Mouse (Mus musculus) CH12.LX (cell line): Measurements from ENCODE around the gene Mfap3l. TPM values are rescaled to one million over a fixed set of nuclear protein-coding genes. Genes with fewer than 3 reads are reported as not detected.

Experiments used
- DNase-seq: peaks from one replicate; pipeline ENCODE4 v3.0.0-alpha.2; 2013; ENCODE audit errors: extremely low read depth
- H3K27ac ChIP-seq: 2 replicates; pipeline ENCODE4 v1.5.1; 2012; ENCODE audit warnings: low read depth, mild to moderate bottlenecking, control low read depth, moderate library complexity; ENCODE audit not compliant: insufficient read depth
- H3K27me3 ChIP-seq: replicated peaks from 2 replicates; pipeline ENCODE3; 2012; ENCODE audit warnings: inconsistent platforms
- H3K36me3 ChIP-seq, 2 experiments: replicated peaks in 1 of 2; 2 replicates each; pipeline versions ENCODE3 to v1.6.1; 2012; ENCODE audit warnings: inconsistent platforms in 1 of 2, low read length in 1 of 2, mild to moderate bottlenecking in 1 of 2, mixed read lengths in 1 of 2, moderate library complexity in 1 of 2; ENCODE audit not compliant: control insufficient read depth in 1 of 2, insufficient read depth in 1 of 2
- H3K4me1 ChIP-seq, 2 experiments: 2 replicates each; pipeline ENCODE4 v1.6.1; 2012; ENCODE audit warnings: inconsistent platforms in 1 of 2, moderate library complexity in 1 of 2; ENCODE audit not compliant: insufficient read depth in 2 of 2, control insufficient read depth in 1 of 2
- H3K4me2 ChIP-seq: 2 replicates; pipeline ENCODE4 v1.6.1; 2012; ENCODE audit warnings: low read depth, mild to moderate bottlenecking, control low read depth; ENCODE audit not compliant: poor library complexity, insufficient read depth, severe bottlenecking
- H3K4me3 ChIP-seq, 3 experiments: fragments of 150-350 bp in 1 of 3; sonication (generic) in 1 of 3; replicated peaks in 1 of 3; 2 replicates each; pipeline versions ENCODE3 to v1.5.1; 2011 to 2012; ENCODE audit warnings: low read depth in 2 of 3, low read length in 2 of 3, mild to moderate bottlenecking in 2 of 3, moderate library complexity in 2 of 3, control low read depth in 1 of 3, improper control_type of control experiment in 1 of 3, inconsistent platforms in 1 of 3, mixed read lengths in 1 of 3; ENCODE audit not compliant: poor library complexity in 1 of 3
- H3K79me2 ChIP-seq: replicated peaks from 2 replicates; pipeline ENCODE4 v1.6.1; 2012; ENCODE audit warnings: mild to moderate bottlenecking, moderate library complexity; ENCODE audit not compliant: control insufficient read depth, poor library complexity, insufficient read depth, severe bottlenecking; ENCODE audit errors: extremely low read depth
- H3K9ac ChIP-seq: 2 replicates; pipeline ENCODE4 v1.6.1; 2012; ENCODE audit warnings: low read depth, mild to moderate bottlenecking, control low read depth, moderate library complexity; ENCODE audit not compliant: insufficient read depth
- H3K9me3 ChIP-seq: replicated peaks from 2 replicates; pipeline ENCODE3; 2012; ENCODE audit warnings: low read length, inconsistent platforms, mixed read lengths
- CHD2 ChIP-seq: IDR thresholded peaks from 2 replicates; pipeline ENCODE4 v1.6.1; 2011; ENCODE audit warnings: low read length, improper control_type of control experiment
- ETS1 ChIP-seq: conservative IDR thresholded peaks from 2 replicates; pipeline ENCODE4 v1.6.1; 2012; ENCODE audit warnings: low read depth, mild to moderate bottlenecking, inconsistent platforms, low read length, improper control_type of control experiment, moderate library complexity
- GABPA ChIP-seq: IDR thresholded peaks from 2 replicates; pipeline ENCODE4 v1.6.1; 2012; ENCODE audit warnings: low read depth, low read length, improper control_type of control experiment, inconsistent platforms; ENCODE audit not compliant: insufficient replicate concordance
- IRF4 ChIP-seq: IDR thresholded peaks from 2 replicates; pipeline ENCODE4 v1.6.1; 2014; ENCODE audit warnings: low read depth, mild to moderate bottlenecking, inconsistent platforms, low read length, improper control_type of control experiment
- JUN ChIP-seq: IDR thresholded peaks from 2 replicates; pipeline ENCODE4 v1.6.1; 2011; ENCODE audit warnings: low read depth, mild to moderate bottlenecking, low read length, improper control_type of control experiment, moderate library complexity; ENCODE audit not compliant: insufficient read depth
- MAFK ChIP-seq: IDR thresholded peaks from 2 replicates; pipeline ENCODE4 v1.6.1; 2011; ENCODE audit warnings: low read length, improper control_type of control experiment; ENCODE audit not compliant: insufficient replicate concordance
- MAX ChIP-seq: IDR thresholded peaks from 2 replicates; pipeline ENCODE4 v1.6.1; 2011; ENCODE audit warnings: low read length, improper control_type of control experiment
- MXI1 ChIP-seq: IDR thresholded peaks from 2 replicates; pipeline ENCODE4 v1.6.1; 2011; ENCODE audit warnings: mild to moderate bottlenecking, low read depth, low read length, improper control_type of control experiment
- NELFE ChIP-seq: IDR thresholded peaks from 2 replicates; pipeline ENCODE4 v1.6.1; 2011; ENCODE audit warnings: low read depth, low read length, improper control_type of control experiment
- NRF1 ChIP-seq: IDR thresholded peaks from 2 replicates; pipeline ENCODE4 v1.6.1; 2014; ENCODE audit warnings: low read depth, mild to moderate bottlenecking, inconsistent platforms, low read length, improper control_type of control experiment, moderate library complexity
- POLR2A ChIP-seq: IDR thresholded peaks from 2 replicates; pipeline ENCODE4 v1.6.1; 2011; ENCODE audit warnings: low read depth, mild to moderate bottlenecking, improper control_type of control experiment, low read length
- POLR2AphosphoS2 ChIP-seq: IDR thresholded peaks from 2 replicates; pipeline ENCODE4 v1.6.1; 2011; ENCODE audit warnings: low read depth, low read length, improper control_type of control experiment
- RAD21 ChIP-seq: IDR thresholded peaks from 2 replicates; pipeline ENCODE4 v1.6.1; 2011; ENCODE audit warnings: low read depth, mild to moderate bottlenecking, low read length, improper control_type of control experiment, moderate library complexity
- SMC3 ChIP-seq: IDR thresholded peaks from 2 replicates; pipeline ENCODE4 v1.6.1; 2011; ENCODE audit warnings: low read depth, low read length, improper control_type of control experiment
- TCF12 ChIP-seq: IDR thresholded peaks from 2 replicates; pipeline ENCODE4 v1.6.1; 2014; ENCODE audit warnings: low read depth, mild to moderate bottlenecking, inconsistent platforms, low read length, improper control_type of control experiment
- UBTF ChIP-seq: IDR thresholded peaks from 2 replicates; pipeline ENCODE4 v1.6.1; 2012; ENCODE audit warnings: low read depth, mild to moderate bottlenecking, inconsistent platforms, low read length, improper control_type of control experiment, moderate library complexity
- USF2 ChIP-seq: conservative IDR thresholded peaks from 2 replicates; pipeline ENCODE4 v1.6.1; 2011; ENCODE audit warnings: low read depth, low read length, improper control_type of control experiment
- dilution Hi-C: fragments of 300-500 bp; cut with MboI; formaldehyde crosslinking; loops from 2 replicates; pipeline ENCODE4 v1.14.3; 2020; ENCODE audit warnings: low sequenced_read_pairs; ENCODE audit not compliant: extremely low pct_unique_long_range_greater_than_20kb, extremely low pct_ligation_motif_present
- in situ Hi-C: fragments of 300-500 bp; cut with MboI; formaldehyde crosslinking; loops from 3 replicates; pipeline ENCODE4 v1.14.3; 2019; ENCODE audit warnings: low sequenced_read_pairs, low pct_ligation_motif_present, low pct_unique_long_range_greater_than_20kb, mixed read lengths
- polyA plus RNA-seq: library from polyadenylated mRNA; unstranded; fragments of >175 nt; gene quantifications from 2 replicates; pipeline ENCODE4 v1.2.1, GENCODE M21; 2012; ENCODE audit warnings: low read depth; ENCODE audit not compliant: insufficient read length
- total RNA-seq, 2 experiments: library from RNA; depleted of rRNA; stranded (reverse); fragments of 300-350 nt in 1 of 2; fragments of >200 nt in 1 of 2; gene quantifications; 2 replicates each; pipeline ENCODE4 v1.2.3; 2012 to 2014

The Mfap3l gene
- total and polyA plus RNA-seq, 3 experiments = 0.05 to 0.98 (median 0.24) TPM

DNA sequence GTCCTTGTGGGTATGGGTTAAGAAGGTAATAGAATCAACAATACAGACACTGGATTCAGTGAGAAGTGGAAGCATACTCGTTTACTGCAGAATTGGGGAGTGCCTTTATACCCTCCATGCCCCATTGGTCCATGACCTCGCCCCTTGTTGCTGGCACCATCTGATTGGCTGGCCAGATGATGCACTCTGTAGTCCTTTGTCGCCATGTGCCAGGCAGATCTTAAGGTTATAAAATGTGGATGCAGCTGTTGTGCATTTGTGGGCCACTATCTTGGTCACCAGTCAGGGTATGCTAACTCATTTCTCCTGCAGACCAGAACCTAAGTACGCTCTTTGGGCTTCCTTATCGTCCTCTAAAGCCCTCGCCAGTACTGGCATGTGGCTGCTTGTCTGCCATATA, 46.0 kb downstream of the Mfap3l start:
- Histone ChIP-seq H3K79me2 (no peaks in the 10 kb centered on the region), H3K27me3 (no peaks in the 10 kb centered on the region), H3K4me1 (peaks cover 2 to 7% of the 10 kb centered on the region in 2 experiments; a peak in 1 of 4 replicates), H3K9me3 (no peaks in the 10 kb centered on the region), H3K36me3 (no peaks in the 10 kb centered on the region), H3K4me2 (no peak overlapping the region), H3K9ac (no peak overlapping the region), H3K4me3 (no peak overlapping the region), H3K27ac (no peak overlapping the region)
- in situ Hi-C loops (no loop called here), dilution Hi-C loops (no loop called here)
- no peak for DNase-seq
- no peak for TF ChIP-seq POLR2A
- no peak for TF ChIP-seq TCF12
- no peak for TF ChIP-seq POLR2AphosphoS2
- no peak for TF ChIP-seq USF2
- TF ChIP-seq MAX = no peak
- no peak for TF ChIP-seq SMC3
- no peak for TF ChIP-seq MAFK
- TF ChIP-seq CHD2 = no peak
- no peak for TF ChIP-seq IRF4
- no peak for TF ChIP-seq NELFE
- no peak for TF ChIP-seq GABPA
- no peak for TF ChIP-seq JUN
- no peak for TF ChIP-seq UBTF

DNA sequence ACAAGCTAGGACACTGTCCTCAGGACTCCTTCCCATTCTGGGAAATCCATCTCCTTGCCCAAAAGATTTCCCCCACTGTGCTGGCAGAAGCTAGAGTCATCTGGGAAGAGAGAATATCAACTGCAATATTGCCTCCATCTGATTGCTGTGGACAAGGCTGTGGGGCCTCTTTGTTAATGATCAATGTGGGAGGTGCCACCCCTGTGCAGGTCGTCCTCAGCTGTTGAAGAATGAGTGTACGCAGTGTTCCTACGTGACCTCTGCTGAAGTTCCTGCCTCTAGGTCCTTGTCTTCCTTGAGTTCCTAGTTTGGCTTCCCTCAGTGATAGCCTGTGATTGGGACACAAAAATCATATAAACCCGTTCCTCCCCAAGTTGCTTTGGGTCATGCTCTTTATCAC, 49.2 kb downstream of the Mfap3l start:
- no peak overlapping the region for H3K4me2 ChIP-seq
- DNase-seq = no peak
- dilution Hi-C loops = no loop called here
- no peak overlapping the region for H3K9ac ChIP-seq
- H3K36me3 ChIP-seq = no peaks in the 10 kb centered on the region
- peaks cover 2 to 7% of the 10 kb centered on the region in 2 experiments; a peak in 1 of 4 replicates for H3K4me1 ChIP-seq
- TF ChIP-seq NRF1 (no peak), SMC3 (no peak), ETS1 (no peak), MXI1 (no peak), RAD21 (no peak)
- no peaks in the 10 kb centered on the region for H3K27me3 ChIP-seq
- in situ Hi-C loops = no loop called here
- no peaks in the 10 kb centered on the region for H3K79me2 ChIP-seq
- no peaks in the 10 kb centered on the region for H3K9me3 ChIP-seq
- no peak overlapping the region for H3K27ac ChIP-seq
- H3K4me3 ChIP-seq = no peak overlapping the region
